Mouse (Mus musculus) fibroblast of lung, adult 2 months (primary cell): ENCODE data around the gene Exoc5.
A peak's percentile ranks its signal among the peaks of the same experiment; 100 is the strongest.

ENCODE experiments used
- DNase-seq: peaks from one replicate; pipeline ENCODE4 v3.0.0-alpha.2; 2011; ENCODE audit warnings: low read depth

Gene Exoc5

DNA sequence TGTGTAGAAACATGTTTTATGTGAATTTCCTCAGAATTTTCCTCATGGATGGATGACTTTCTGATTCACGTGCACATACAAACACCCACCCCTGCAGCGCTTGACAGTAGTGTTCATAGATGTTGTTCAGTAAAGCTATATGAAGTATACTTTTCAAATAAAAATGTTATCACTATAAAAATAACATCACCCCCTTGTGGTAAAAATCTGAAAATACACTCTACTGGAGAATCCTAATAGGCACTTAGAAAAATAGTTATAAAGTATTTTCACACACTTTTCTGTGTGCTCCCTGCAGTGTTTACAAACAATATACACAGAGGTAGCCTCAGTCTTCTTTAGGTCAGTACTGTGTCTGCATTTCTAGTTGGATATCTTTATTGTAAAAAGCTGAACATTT is 58.5 kb downstream of the Exoc5 start:
- no peak for DNase-seq

DNA sequence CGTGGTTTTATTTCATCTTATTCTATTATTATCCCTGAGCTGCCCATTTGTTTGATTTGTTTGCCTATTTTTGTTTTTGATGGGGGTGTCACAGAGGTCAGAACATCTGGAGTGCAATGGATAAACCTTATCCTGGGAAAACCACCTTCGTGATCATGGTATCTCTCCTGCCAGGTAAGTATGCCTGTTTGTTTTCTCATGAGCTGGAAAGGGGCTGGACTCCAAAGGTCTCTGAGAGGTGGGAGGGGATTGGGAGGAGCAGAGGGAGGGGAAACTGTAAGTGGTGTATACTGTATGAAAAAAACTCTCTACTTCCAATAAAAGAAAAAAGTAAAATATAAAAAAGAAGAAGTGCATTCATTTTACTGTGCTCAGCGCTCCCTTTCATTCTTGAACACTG is 64.8 kb downstream of the Exoc5 start:
- DNase-seq = no peak

DNA sequence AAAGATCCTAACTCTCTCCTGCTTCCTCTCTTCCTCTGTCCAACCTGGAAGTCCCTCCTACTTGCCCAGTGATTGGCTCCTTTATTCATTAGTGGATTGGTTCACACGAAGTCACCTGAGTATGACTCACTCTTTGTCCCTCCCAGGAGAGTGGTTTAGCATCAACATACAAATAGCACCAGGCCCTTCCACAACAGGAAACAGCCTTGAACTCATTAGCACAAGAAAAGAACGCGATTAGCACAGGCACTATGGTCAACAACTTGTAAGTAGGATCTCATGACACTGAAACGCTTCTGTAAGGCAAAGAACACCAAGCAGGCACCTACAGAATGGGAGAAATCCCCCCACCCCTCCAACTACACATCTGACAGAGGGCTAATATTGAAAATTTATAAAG is 67.7 kb downstream of the Exoc5 start:
- DNase-seq = no peak

DNA sequence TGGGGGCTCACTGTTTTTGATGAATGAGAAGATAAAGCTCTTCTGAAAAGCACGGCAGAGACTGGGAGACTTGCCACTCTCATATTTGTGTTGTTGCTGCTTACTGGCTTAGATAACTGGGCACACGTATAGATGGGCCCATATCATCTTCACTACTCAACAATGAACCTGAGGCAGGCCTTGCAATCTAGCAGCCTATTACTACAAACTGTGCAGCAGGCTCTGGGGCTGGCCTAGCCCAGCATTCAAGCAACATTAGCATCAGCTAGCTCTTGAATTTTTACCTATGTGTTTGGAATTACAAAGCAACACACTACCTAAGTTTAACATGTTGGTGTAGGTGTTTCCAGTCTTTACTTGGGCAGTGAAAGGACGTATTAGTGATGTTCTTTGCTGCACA is 72.6 kb downstream of the Exoc5 start:
- DNase-seq = no peak

DNA sequence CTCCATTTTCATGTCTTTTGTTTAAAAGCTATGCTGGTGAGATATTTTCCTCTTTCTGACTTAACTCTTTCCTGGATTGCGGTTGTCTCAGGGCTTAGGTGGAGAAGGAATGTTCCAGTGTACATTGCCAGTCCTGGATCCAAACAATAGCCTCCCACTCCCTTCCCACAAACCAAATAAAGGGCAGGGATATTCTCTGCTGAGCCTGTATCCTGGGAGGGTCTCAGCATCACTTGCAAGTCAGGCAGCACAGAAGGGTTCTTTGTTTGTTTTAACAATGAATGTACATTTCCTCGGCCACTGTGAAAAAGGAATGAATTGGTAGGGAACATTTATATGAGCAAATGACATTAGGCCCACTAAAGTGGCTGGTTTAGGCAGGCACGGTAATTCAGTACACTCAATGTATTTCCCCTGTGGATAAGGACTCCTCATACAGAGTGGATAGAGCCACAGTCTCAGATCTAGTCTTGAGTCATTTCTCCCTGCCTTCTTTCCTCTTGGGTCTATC is 74.3 kb downstream of the Exoc5 start:
- no peak for DNase-seq

DNA sequence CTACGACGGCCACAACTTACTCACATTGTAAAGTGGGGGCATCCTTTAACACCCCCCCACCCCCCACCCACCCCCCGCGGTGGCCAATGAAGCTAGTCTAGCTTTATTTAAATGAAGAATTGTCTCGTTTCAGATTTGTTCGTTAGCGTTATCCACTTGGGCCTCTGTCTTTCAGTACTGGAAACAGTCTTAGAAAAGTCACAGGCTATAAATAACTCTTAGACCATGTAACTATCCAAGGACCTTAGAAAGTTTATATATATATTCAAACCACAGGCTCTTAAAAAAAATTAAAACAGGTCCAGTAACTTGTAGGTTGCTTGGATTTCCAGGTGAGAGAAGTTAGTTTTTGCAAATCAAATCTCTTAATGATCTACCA is 75.3 kb downstream of the Exoc5 start:
- DNase-seq = no peak

DNA sequence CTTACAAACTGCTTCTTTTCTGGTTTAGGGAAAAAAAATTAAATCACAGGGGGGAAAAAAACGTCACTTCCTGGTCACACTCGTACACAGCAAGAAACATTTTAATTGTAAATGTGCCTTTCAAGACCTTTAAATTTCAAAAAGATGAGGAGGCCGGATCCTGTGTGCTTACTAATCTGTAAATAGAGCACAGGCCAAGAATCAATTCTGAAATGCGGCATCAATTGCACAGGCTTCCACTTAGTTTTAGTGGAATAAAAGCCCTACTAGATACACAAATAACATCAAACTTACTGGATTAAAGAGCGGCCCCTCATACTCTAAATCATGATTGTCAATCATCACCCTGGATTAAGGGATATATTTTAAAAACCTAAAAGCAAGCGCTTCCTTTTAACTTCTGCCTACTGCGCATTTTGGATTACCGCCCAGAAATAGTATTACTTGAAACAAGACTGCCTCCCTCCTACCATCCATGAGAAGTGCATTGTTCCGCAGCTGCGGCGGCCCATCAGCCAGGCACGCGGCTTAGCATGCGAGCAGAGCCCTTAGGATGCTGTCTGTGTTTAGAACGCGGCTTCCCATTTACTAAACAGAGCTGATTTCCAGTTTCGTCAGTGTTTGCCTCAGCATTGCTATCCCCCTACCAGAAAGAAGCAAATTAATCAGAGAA is 75.8 kb downstream of the Exoc5 start:
- DNase-seq = peak; percentile 46

DNA sequence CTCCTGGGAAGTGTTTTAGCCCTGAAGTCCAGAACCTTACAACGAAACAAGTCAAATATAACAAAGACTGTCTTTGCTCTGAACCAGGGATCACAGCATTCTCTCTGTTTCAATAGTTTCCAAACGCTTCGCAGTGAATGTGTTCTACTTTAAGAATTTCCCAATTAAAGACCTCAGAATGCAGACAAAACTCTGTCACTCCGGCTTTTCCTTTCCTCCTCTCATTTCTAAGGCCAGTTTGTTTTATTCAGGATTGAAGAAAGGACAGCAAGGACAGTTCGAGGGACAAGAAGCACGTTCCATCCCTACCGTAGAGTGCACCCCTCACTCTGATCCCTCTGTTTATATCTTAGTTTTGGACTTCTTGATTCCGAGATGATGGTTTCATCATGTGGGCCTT is 76.6 kb downstream of the Exoc5 start:
- no peak for DNase-seq

DNA sequence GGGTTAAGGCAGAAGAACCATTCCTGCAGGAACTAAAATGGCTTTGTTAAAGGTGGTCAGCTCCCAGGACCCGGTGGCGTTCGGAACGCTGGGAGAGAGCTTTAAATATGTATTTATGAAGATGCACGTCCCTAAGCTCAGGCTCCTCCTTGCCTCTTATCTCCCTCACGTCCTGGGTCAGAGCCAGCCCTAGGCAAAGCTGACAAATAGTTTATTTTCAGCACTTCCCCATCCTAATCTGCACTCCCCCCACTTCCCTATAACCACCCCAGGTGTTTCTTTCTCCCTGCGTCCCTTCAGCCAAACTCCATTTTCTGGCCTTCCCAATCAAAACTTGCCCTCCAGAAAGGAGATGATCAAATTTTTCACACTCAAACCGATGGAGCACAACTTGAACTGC is 80.2 kb downstream of the Exoc5 start:
- no peak for DNase-seq

DNA sequence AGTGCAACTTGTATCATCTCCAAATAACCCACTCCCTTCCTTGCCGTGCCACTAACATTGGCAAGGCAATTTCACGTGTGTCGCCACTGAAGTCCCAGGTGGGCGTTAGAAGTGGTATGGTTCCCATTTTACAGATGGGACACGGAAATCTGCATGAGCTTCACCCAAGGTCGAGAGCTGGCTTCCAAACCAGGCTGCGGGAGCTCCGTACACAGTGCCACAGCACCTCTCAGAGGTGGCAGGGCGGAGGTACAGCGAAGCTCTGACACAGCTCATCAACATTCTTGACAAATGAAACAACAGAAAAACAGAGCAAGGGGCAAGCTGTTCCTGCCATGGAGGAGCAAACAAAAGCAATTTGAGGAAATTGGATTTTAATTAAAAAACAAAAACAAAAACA is 80.8 kb downstream of the Exoc5 start:
- no peak for DNase-seq

DNA sequence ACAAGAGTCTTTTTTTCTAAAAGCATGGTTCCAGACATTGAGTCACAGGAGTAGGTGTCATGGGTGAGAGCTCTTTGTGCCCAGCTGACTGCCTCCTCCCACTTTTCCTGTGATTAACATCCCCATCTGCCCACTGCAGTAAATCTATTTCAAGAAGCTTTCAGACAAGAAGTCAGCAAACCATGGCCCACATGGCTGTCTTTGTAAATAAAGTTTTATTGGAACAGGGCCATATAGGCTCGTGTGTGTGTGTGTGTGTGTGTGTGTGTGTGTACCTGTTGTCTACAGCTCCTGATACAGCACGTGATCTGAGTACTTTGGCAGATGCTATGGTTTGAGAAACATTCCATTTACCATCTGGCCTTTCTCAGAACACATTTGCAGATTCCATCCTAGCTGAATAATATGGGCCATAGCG is 87.5 kb downstream of the Exoc5 start:
- no peak for DNase-seq

DNA sequence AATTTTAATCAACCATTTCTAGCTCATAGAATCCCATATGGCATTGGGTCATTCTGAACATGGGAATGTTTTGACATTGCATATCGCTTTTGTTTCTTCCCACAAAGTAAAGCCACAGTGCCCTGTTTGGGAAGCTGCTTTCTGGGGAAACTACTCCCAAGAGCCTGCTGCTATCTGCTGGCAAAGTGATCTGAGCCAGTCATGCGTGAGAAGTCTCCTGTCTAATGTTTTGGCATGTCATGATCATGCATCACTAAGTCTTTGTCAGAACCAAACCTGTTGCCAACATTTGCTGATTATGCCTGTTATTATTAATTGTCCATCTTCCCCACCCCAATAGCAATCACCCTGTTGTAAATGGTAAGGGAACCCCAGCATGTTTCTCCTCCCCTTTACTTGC is 94.9 kb downstream of the Exoc5 start:
- DNase-seq = no peak

DNA sequence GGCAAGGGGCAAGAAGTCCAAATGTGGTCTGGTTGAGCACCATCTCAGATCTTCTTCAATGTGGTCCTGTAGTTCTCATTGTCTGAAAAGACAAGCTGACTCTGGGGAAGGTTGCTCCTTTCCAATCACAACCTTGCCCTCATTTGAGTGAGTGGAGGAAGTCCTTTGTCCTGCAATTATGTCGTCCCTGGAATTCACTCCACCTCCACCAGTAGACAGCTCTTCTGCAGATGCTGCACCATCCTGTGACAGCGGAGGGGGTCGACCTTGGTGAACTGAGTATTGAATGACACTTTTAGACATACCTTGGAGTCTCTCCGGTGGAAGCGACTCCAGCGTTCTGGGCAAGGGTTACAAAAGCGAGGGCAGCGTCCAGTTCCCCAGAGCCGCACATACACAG is 97.8 kb downstream of the Exoc5 start:
- DNase-seq = no peak
